Mouse (Mus musculus): ENCODE data around the gene Cox16.

Cox16 gene

GRCm38 (mm10) chr12:81324991-81325390, 159.9 kb downstream of the Cox16 start:
- DNase-seq (ENCODE audit: low read depth, low spot score): no peak

DNA sequence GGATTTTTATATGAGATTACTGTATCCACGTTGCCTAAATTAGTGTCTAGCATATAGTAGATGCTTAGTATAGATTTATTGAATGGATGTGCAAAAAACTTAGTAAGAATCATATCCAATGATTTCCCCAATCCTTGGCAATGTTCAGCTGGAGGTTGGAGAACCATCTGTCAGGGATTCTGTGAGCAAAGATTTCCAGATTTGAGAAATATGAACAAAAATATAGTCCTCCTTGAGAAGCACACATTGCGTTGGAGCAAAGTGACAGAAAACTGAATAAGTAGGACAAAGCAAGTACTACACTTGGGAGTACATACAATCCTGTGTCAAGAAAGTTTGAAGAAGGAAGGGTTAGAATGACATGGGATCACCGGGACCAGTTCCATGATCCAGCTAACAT, 160.8 kb downstream of the Cox16 start:
- DNase-seq (ENCODE audit: low read depth, low spot score): no peak

GRCm38 (mm10) chr12:81321021-81321420, 163.9 kb downstream of the Cox16 start:
- DNase-seq (ENCODE audit: low read depth, low spot score): no peak

GRCm38 (mm10) chr12:81317811-81318210, 167.1 kb downstream of the Cox16 start:
- no peak for DNase-seq (ENCODE audit: low read depth, low spot score)

DNA sequence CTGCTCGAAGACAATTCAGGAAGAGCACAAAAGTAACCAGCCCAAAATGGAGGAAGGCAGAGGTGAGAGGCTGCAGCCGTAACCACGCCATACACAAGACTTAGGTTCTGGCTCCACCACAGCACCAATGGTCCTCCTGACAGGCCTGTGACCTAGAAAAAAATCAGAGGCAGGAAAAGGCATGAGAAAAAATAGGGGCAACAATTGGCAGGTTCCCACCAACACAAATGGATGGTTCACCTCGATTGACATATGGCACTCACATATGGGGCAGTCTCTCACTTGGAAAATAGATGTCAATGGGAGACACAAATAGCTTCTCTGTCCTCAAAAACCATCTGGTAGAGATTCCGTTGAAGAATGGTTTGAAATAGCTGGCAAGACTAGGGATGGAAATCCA, 169.0 kb downstream of the Cox16 start:
- no peak for DNase-seq (ENCODE audit: low read depth, low spot score)
